Mouse (Mus musculus): ENCODE measurements at regions not wholly inside any gene's neighbourhood (a gene's known extent, or its start where the extent isn't known, plus 50 kb on each side); places are given as distances from the start of the nearest gene placed in this dataset.
"Not testable (repeated sequence)": the region's sequence is repeated elsewhere in the genome, so short reads cannot be mapped to it uniquely, and the experiment has no call there.

- DNase-seq (ENCODE audit: low spot score in 2 of 2), result no peak
Measured at GRCm38 (mm10) chr3:21864391-21864790, 212.1 kb upstream of the Tbl1xr1 start.

GRCm38 (mm10) chr3:21865856-21866255 is 210.6 kb upstream of the Tbl1xr1 start:
- DNase-seq (ENCODE audit: low spot score in 2 of 2), result no peak

- no peak for DNase-seq (ENCODE audit: low spot score in 2 of 2)
Measured at GRCm38 (mm10) chr3:21878396-21878795, 198.1 kb upstream of the Tbl1xr1 start.

GRCm38 (mm10) chr3:21884216-21884615 is 192.2 kb upstream of the Tbl1xr1 start:
- no peak for DNase-seq (ENCODE audit: low spot score in 2 of 2)

- no peak for DNase-seq (ENCODE audit: low spot score in 2 of 2)
Measured at GRCm38 (mm10) chr3:21888710-21889109, 187.7 kb upstream of the Tbl1xr1 start.

GRCm38 (mm10) chr3:21891819-21892480 is 184.5 kb upstream of the Tbl1xr1 start:
- no peak for DNase-seq (ENCODE audit: low spot score in 2 of 2)

GRCm38 (mm10) chr3:21892864-21893404 is 183.5 kb upstream of the Tbl1xr1 start:
- no peak for DNase-seq (ENCODE audit: low spot score in 2 of 2)

- DNase-seq (ENCODE audit: low spot score in 2 of 2), result no peak
Measured at GRCm38 (mm10) chr3:21895551-21895950, 180.9 kb upstream of the Tbl1xr1 start.

- DNase-seq (ENCODE audit: low spot score in 2 of 2), result no peak
Measured at GRCm38 (mm10) chr3:21898241-21898640, 178.2 kb upstream of the Tbl1xr1 start.

- no peak for DNase-seq (ENCODE audit: low spot score in 2 of 2)
Measured at GRCm38 (mm10) chr3:21905384-21906073, 170.9 kb upstream of the Tbl1xr1 start.

GRCm38 (mm10) chr3:21908828-21909227 is 167.6 kb upstream of the Tbl1xr1 start:
- no peak for DNase-seq (ENCODE audit: low spot score in 2 of 2)

GRCm38 (mm10) chr3:21910080-21910479 is 166.4 kb upstream of the Tbl1xr1 start:
- DNase-seq (ENCODE audit: low spot score in 2 of 2), result no peak

- no peak for DNase-seq (ENCODE audit: low spot score in 2 of 2)
Measured at GRCm38 (mm10) chr3:21911071-21911470, 165.4 kb upstream of the Tbl1xr1 start.

- no peak for DNase-seq (ENCODE audit: low spot score in 2 of 2)
Measured at GRCm38 (mm10) chr3:21917228-21917910, 159.1 kb upstream of the Tbl1xr1 start.

- peak in 1 of 2 experiments; percentile 26 for DNase-seq (ENCODE audit: low spot score in 2 of 2)
Measured at GRCm38 (mm10) chr3:21918431-21918830, 158.0 kb upstream of the Tbl1xr1 start.

GRCm38 (mm10) chr3:21919931-21920330 is 156.5 kb upstream of the Tbl1xr1 start:
- DNase-seq (ENCODE audit: low spot score in 2 of 2), result no peak

- no peak for DNase-seq (ENCODE audit: low spot score in 2 of 2)
Measured at GRCm38 (mm10) chr3:21931951-21932350, 144.5 kb upstream of the Tbl1xr1 start.

GRCm38 (mm10) chr3:21932696-21933095 is 143.8 kb upstream of the Tbl1xr1 start:
- DNase-seq (ENCODE audit: low spot score in 2 of 2), result not testable (repeated sequence)

- no peak for DNase-seq (ENCODE audit: low spot score in 2 of 2)
Measured at GRCm38 (mm10) chr3:21934731-21935271, 141.7 kb upstream of the Tbl1xr1 start.

GRCm38 (mm10) chr3:21935571-21936261 is 140.7 kb upstream of the Tbl1xr1 start:
- DNase-seq (ENCODE audit: low spot score in 2 of 2), result peak; percentile 89 to 90

GRCm38 (mm10) chr3:21936262-21936603 is 140.2 kb upstream of the Tbl1xr1 start:
- DNase-seq (ENCODE audit: low spot score in 2 of 2), result no peak

GRCm38 (mm10) chr3:21936616-21937015 is 139.8 kb upstream of the Tbl1xr1 start:
- peak in 1 of 2 experiments; percentile 25 for DNase-seq (ENCODE audit: low spot score in 2 of 2)
